10 mouse cellular contexts compared by ENCODE assay signal in genomic region chr17:25117263-25117662, GRCm38 (mm10). TPM values are rescaled to one million over a fixed set of nuclear protein-coding genes. Genes with fewer than 3 reads are reported as not detected.
DNase-seq lines count a peak whose midpoint lies in the region; ATAC-seq and TF ChIP-seq lines count a peak whose summit lies in the region.
"Had no signal": no experiment of that assay in that cellular context is flagged by ENCODE, and none has a peak within 500 bp of the region (broad histone marks: within the 10 kb centered on the region; RNA-seq: fewer than 3 reads in every experiment).

No protein-coding gene starts in this region.

- peak; percentile 41; the same call in 1 of the 2 replicates for TF ChIP-seq CTCF in brain, embryonic 14.5 days (IDR thresholded peaks at IDR 0.05; ENCODE audit: borderline replicate concordance, extremely low read depth, insufficient read depth, insufficient read length)

- peaks cover 8% of the 10 kb centered on the region for H3K4me1 ChIP-seq in midbrain, embryonic 14.5 days (ENCODE audit: control insufficient read depth, insufficient read depth, low read length)
- peaks cover 22% of the 10 kb centered on the region for H3K4me1 ChIP-seq in midbrain, embryonic 13.5 days (replicated peaks)

- H3K27ac ChIP-seq in midbrain, embryonic 14.5 days (replicated peaks; ENCODE audit: low read depth, low read length): no peak overlapping the region
- H3K27ac ChIP-seq in midbrain, embryonic 13.5 days: no peak overlapping the region
- H3K27ac ChIP-seq: embryonic facial prominence, embryonic 15.5 days had no signal

- 28% methylated on average over 4 of the region's 4 CpGs for WGBS in midbrain, embryonic 14.5 days
- 35% methylated on average over 4 of the region's 4 CpGs for WGBS in midbrain, embryonic 13.5 days

- TF ChIP-seq POLR2A in brain, embryonic 14.5 days (IDR thresholded peaks at IDR 0.05; ENCODE audit: borderline replicate concordance, extremely low read depth, insufficient read depth, insufficient read length, poor library complexity, severe bottlenecking): no peak

- H3K4me2 ChIP-seq in midbrain, embryonic 14.5 days (ENCODE audit: low read length): no peak overlapping the region
- H3K4me2 ChIP-seq in midbrain, embryonic 13.5 days (replicated peaks): no peak overlapping the region
- H3K4me2 ChIP-seq: embryonic facial prominence, embryonic 15.5 days had no signal

- H3K27me3 ChIP-seq in midbrain, embryonic 14.5 days (ENCODE audit: control insufficient read depth, insufficient read depth, low read length): no peaks in the 10 kb centered on the region
- H3K27me3 ChIP-seq in midbrain, embryonic 13.5 days: peaks cover 11% of the 10 kb centered on the region; the same call in 1 of the 2 replicates
- H3K27me3 ChIP-seq: embryonic facial prominence, embryonic 15.5 days had no signal

- no peak for ATAC-seq in midbrain, embryonic 14.5 days (ENCODE audit: low FRiP score, low TSS enrichment)
- no peak for ATAC-seq in midbrain, embryonic 13.5 days

- no peak overlapping the region for H3K4me3 ChIP-seq in midbrain, embryonic 14.5 days (replicated peaks; ENCODE audit: low read depth, low read length)
- no peak overlapping the region for H3K4me3 ChIP-seq in midbrain, embryonic 13.5 days (replicated peaks)
- H3K4me3 ChIP-seq: embryonic facial prominence, embryonic 15.5 days had no signal

- no peaks in the 10 kb centered on the region for H3K9me3 ChIP-seq in midbrain, embryonic 14.5 days (ENCODE audit: control insufficient read depth, low read length)
- no peaks in the 10 kb centered on the region for H3K9me3 ChIP-seq in midbrain, embryonic 13.5 days
- H3K9me3 ChIP-seq: embryonic facial prominence, embryonic 15.5 days had no signal

- no peak overlapping the region for H3K9ac ChIP-seq in midbrain, embryonic 14.5 days (replicated peaks; ENCODE audit: low read length)
- H3K9ac ChIP-seq in midbrain, embryonic 13.5 days (replicated peaks): no peak overlapping the region
- H3K9ac ChIP-seq: embryonic facial prominence, embryonic 15.5 days had no signal

- DNase-seq in cerebellum, postnatal 14 days: peak; percentile 24 to 46
- DNase-seq in cerebellum, adult 8-10 months: no peak
- peak; percentile 10 for DNase-seq in midbrain, embryonic 14.5 days
- DNase-seq in brain, embryonic 14.5 days (ENCODE audit: low read depth): no peak
- peak; percentile 15 for DNase-seq in thymus, postnatal 0 days (ENCODE audit: low spot score)
- DNase-seq in cerebellum, adult 9-10 months: no peak
- no peak for DNase-seq in left cerebral cortex, adult 18-20 months (ENCODE audit: low spot score in 2 of 2)

- peaks cover 3% of the 10 kb centered on the region; the same call in 1 of the 2 replicates for H3K36me3 ChIP-seq in midbrain, embryonic 14.5 days (ENCODE audit: control insufficient read depth, insufficient read depth, low read length)
- H3K36me3 ChIP-seq in midbrain, embryonic 13.5 days: peaks cover 14% of the 10 kb centered on the region; the same call in 1 of the 2 replicates

RNA-seq across cellular contexts. Expression of gene Telo2, which starts 1.5 kb away (rescaled TPM):
- 34.1 and 34.4 TPM in 2 replicates for polyA plus RNA-seq in midbrain, embryonic 14.5 days (2014; fragmentation: Nextera tagmentation; extraction: Ambion mirVana)
- polyA plus RNA-seq in midbrain, embryonic 13.5 days (2015; fragmentation: Nextera tagmentation; extraction: Ambion mirVana): 45.3 and 48.0 TPM in 2 replicates
- 40.9 and 41.6 TPM in 2 replicates for polyA plus RNA-seq in brain, embryonic 14.5 days (2012; rRNA removed)
- polyA plus RNA-seq in thymus, postnatal 0 days (2015; fragmentation: Nextera tagmentation; extraction: Ambion mirVana): 19.2 and 19.8 TPM in 2 replicates
- 10 to 100 TPM; 28.4 to 34.4 TPM for total RNA-seq in left cerebral cortex, adult 18-20 months (2021)

RNA-seq across cellular contexts. Expression of gene Ptx4, which starts 3.3 kb away (rescaled TPM):
- polyA plus RNA-seq in midbrain, embryonic 14.5 days (2014; fragmentation: Nextera tagmentation; extraction: Ambion mirVana): not detected in 2 replicates
- polyA plus RNA-seq in midbrain, embryonic 13.5 days (2015; fragmentation: Nextera tagmentation; extraction: Ambion mirVana): not detected in 2 replicates
- polyA plus RNA-seq in brain, embryonic 14.5 days (2012; rRNA removed): 0.07 TPM in 1 of 2 replicates, not detected in the other
- polyA plus RNA-seq in thymus, postnatal 0 days (2015; fragmentation: Nextera tagmentation; extraction: Ambion mirVana): 0.12 TPM in 1 of 2 replicates, not detected in the other
- under 1 TPM; 0.54 to 0.67 TPM for total RNA-seq in left cerebral cortex, adult 18-20 months (2021)
- polyA plus RNA-seq: lung, embryonic 16.5 days had no signal

RNA-seq across cellular contexts. Expression of gene Clcn7, which starts 15.9 kb away (rescaled TPM):
- polyA plus RNA-seq in midbrain, embryonic 14.5 days (2014; fragmentation: Nextera tagmentation; extraction: Ambion mirVana): 26.3 and 29.9 TPM in 2 replicates
- polyA plus RNA-seq in midbrain, embryonic 13.5 days (2015; fragmentation: Nextera tagmentation; extraction: Ambion mirVana): 29.1 and 29.7 TPM in 2 replicates
- polyA plus RNA-seq in brain, embryonic 14.5 days (2012; rRNA removed): 41.4 and 45.7 TPM in 2 replicates
- polyA plus RNA-seq in thymus, postnatal 0 days (2015; fragmentation: Nextera tagmentation; extraction: Ambion mirVana): 12.7 and 15.0 TPM in 2 replicates
- 10 to 100 TPM; 46.9 to 47.0 TPM for total RNA-seq in left cerebral cortex, adult 18-20 months (2021)

RNA-seq across cellular contexts. Expression of gene Tmem204, which starts 33.9 kb away (rescaled TPM):
- polyA plus RNA-seq in midbrain, embryonic 14.5 days (2014; fragmentation: Nextera tagmentation; extraction: Ambion mirVana): 6.5 and 10.8 TPM in 2 replicates
- polyA plus RNA-seq in midbrain, embryonic 13.5 days (2015; fragmentation: Nextera tagmentation; extraction: Ambion mirVana): 9.4 and 10.8 TPM in 2 replicates
- polyA plus RNA-seq in brain, embryonic 14.5 days (2012; rRNA removed): 9.6 and 10.5 TPM in 2 replicates
- 5.5 and 6.0 TPM in 2 replicates for polyA plus RNA-seq in thymus, postnatal 0 days (2015; fragmentation: Nextera tagmentation; extraction: Ambion mirVana)
- 1 to 10 TPM; 8.9 to 9.4 TPM for total RNA-seq in left cerebral cortex, adult 18-20 months (2021)

RNA-seq across cellular contexts. Expression of gene Ccdc154, which starts 45.0 kb away (rescaled TPM):
- polyA plus RNA-seq in midbrain, embryonic 14.5 days (2014; fragmentation: Nextera tagmentation; extraction: Ambion mirVana): not detected in 2 replicates
- not detected in 2 replicates for polyA plus RNA-seq in midbrain, embryonic 13.5 days (2015; fragmentation: Nextera tagmentation; extraction: Ambion mirVana)
- polyA plus RNA-seq in brain, embryonic 14.5 days (2012; rRNA removed): not detected in 2 replicates
- 0.07 and 0.10 TPM in 2 replicates for polyA plus RNA-seq in thymus, postnatal 0 days (2015; fragmentation: Nextera tagmentation; extraction: Ambion mirVana)
- not detected for total RNA-seq in left cerebral cortex, adult 18-20 months (2021)

Comparison
In these comparisons a context has a peak if more than half of its experiments do, and no peak if none do; other contexts are left out.
1. DNase-seq: peak in cerebellum, postnatal 14 days (2 of 2), midbrain, embryonic 14.5 days (single experiment) and thymus, postnatal 0 days (single experiment); none in cerebellum, adult 8-10 months (single experiment), brain, embryonic 14.5 days (single experiment), cerebellum, adult 9-10 months (single experiment) and left cerebral cortex, adult 18-20 months (0 of 2).